Mouse (Mus musculus) cerebellum, adult (tissue): ENCODE data around the gene Hectd4.

Experiments used
- ATAC-seq: cut with Nextera tagmentation; 2 replicates; pipeline ENCODE4 v1.9.2; 2017; ENCODE audit warnings: mild to moderate bottlenecking, moderate library complexity, mixed read lengths; ENCODE audit not compliant: insufficient number of reproducible peaks, low FRiP score, low TSS enrichment

Hectd4 gene

GRCm38 (mm10) chr5:121219980-121220731 is at the start of gene Hectd4:
Hectd4 (plus strand) TSS chr5:121220219.
- peak; percentile 88; the same call in 1 of the 2 replicates for ATAC-seq

- ATAC-seq, result no peak; the same call in 1 of the 2 replicates
These were observed 47.2 kb upstream of the Hectd4 start for GRCm38 (mm10) chr5:121172835-121173234.

GRCm38 (mm10) chr5:121179077-121179857 is 40.8 kb upstream of the Hectd4 start:
- no peak for ATAC-seq

GRCm38 (mm10) chr5:121183269-121183668 is 36.8 kb upstream of the Hectd4 start:
- no peak for ATAC-seq

- no peak for ATAC-seq
These were observed 35.6 kb upstream of the Hectd4 start for GRCm38 (mm10) chr5:121184375-121184774.

GRCm38 (mm10) chr5:121184945-121185551 is 35.0 kb upstream of the Hectd4 start:
- ATAC-seq, result no peak

- no peak for ATAC-seq
These were observed 32.4 kb upstream of the Hectd4 start for GRCm38 (mm10) chr5:121187580-121188001.

GRCm38 (mm10) chr5:121188265-121188664 is 31.8 kb upstream of the Hectd4 start:
- no peak for ATAC-seq

- ATAC-seq, result no peak
These were observed 30.8 kb upstream of the Hectd4 start for GRCm38 (mm10) chr5:121189182-121189581.

- ATAC-seq, result no peak
These were observed 29.7 kb upstream of the Hectd4 start for GRCm38 (mm10) chr5:121190210-121190835.

- peak; percentile 67; the same call in 1 of the 2 replicates for ATAC-seq
These were observed 29.0 kb upstream of the Hectd4 start, which contains the start of gene Ptpn11 for GRCm38 (mm10) chr5:121190836-121191583. Ptpn11 (minus strand) TSS chr5:121191397.

GRCm38 (mm10) chr5:121191584-121191906 is 28.5 kb upstream of the Hectd4 start:
- no peak for ATAC-seq

GRCm38 (mm10) chr5:121194173-121194572 is 25.8 kb upstream of the Hectd4 start:
- ATAC-seq, result no peak

GRCm38 (mm10) chr5:121196764-121197163 is 23.3 kb upstream of the Hectd4 start:
- ATAC-seq, result no peak

- ATAC-seq, result no peak
These were observed 22.7 kb upstream of the Hectd4 start for GRCm38 (mm10) chr5:121197337-121197736.

- no peak for ATAC-seq
These were observed 21.6 kb upstream of the Hectd4 start for GRCm38 (mm10) chr5:121198376-121198775.

GRCm38 (mm10) chr5:121201739-121202138 is 18.3 kb upstream of the Hectd4 start:
- no peak for ATAC-seq

GRCm38 (mm10) chr5:121202467-121202866 is 17.6 kb upstream of the Hectd4 start:
- no peak for ATAC-seq

GRCm38 (mm10) chr5:121204132-121205089 is 15.6 kb upstream of the Hectd4 start, which contains the start of gene Rpl6:
Rpl6 (plus strand) TSS chr5:121204481.
- peak; percentile 92; the same call in 1 of the 2 replicates for ATAC-seq
